Mouse (Mus musculus): ENCODE data around the gene Odc1. TPM values are rescaled to one million over a fixed set of nuclear protein-coding genes. Genes with fewer than 3 reads are reported as not detected.

The Odc1 gene
- total and polyA plus RNA-seq, 2 experiments from 2014 or later = 102 to 181 TPM

GRCm38 (mm10) chr12:17552420-17552819 lies 7.8 kb downstream of the Odc1 start:
- DNase-seq (ENCODE audit: low spot score) (no peak), ATAC-seq (ENCODE audit: low FRiP score) (no peak)
- H3K4me3 ChIP-seq (ENCODE audit: low read depth, low read length) = no peak overlapping the region
- 75% methylated on average over 3 of the region's 3 CpGs for WGBS
- no peaks in the 10 kb centered on the region for H3K27me3 ChIP-seq (ENCODE audit: insufficient read depth, low read length)
- no peak overlapping the region for H3K4me2 ChIP-seq (ENCODE audit: low read depth, low read length, poor library complexity, severe bottlenecking)
- TF ChIP-seq CTCF (IDR thresholded peaks at IDR 0.05) = no peak
- no peak overlapping the region for H3K27ac ChIP-seq (ENCODE audit: low read depth, low read length)
- no peaks in the 10 kb centered on the region for H3K9me3 ChIP-seq (ENCODE audit: low read length)
- H3K9ac ChIP-seq (replicated peaks; ENCODE audit: low read length, poor library complexity, severe bottlenecking) = no peak overlapping the region
- H3K36me3 ChIP-seq (ENCODE audit: insufficient read depth, low read length) = peaks cover 21% of the 10 kb centered on the region
- no peaks in the 10 kb centered on the region; the same call in 1 of the 2 replicates for H3K4me1 ChIP-seq (ENCODE audit: insufficient read depth, low read length)

GRCm38 (mm10) chr12:17552949-17553348 lies 8.4 kb downstream of the Odc1 start:
- Histone ChIP-seq H3K27me3 (ENCODE audit: insufficient read depth, low read length) (no peaks in the 10 kb centered on the region), H3K4me2 (ENCODE audit: low read depth, low read length, poor library complexity, severe bottlenecking) (no peak overlapping the region), H3K9ac (replicated peaks; ENCODE audit: low read length, poor library complexity, severe bottlenecking) (no peak overlapping the region), H3K27ac (ENCODE audit: low read depth, low read length) (no peak overlapping the region), H3K4me3 (ENCODE audit: low read depth, low read length) (no peak overlapping the region), H3K4me1 (ENCODE audit: insufficient read depth, low read length) (peaks cover under 1% of the 10 kb centered on the region; the same call in 1 of the 2 replicates), H3K9me3 (ENCODE audit: low read length) (no peaks in the 10 kb centered on the region), H3K36me3 (ENCODE audit: insufficient read depth, low read length) (peaks cover 21% of the 10 kb centered on the region)
- TF ChIP-seq CTCF (IDR thresholded peaks at IDR 0.05) = no peak
- ATAC-seq (ENCODE audit: low FRiP score) = no peak
- WGBS = 81% methylated on average over 2 of the region's 2 CpGs
- no peak for DNase-seq (ENCODE audit: low spot score)

- peaks cover 4% of the 10 kb centered on the region; the same call in 1 of the 2 replicates for H3K4me1 ChIP-seq (ENCODE audit: insufficient read depth, low read length)
- H3K27ac ChIP-seq (ENCODE audit: low read depth, low read length) = no peak overlapping the region
- peaks cover 17% of the 10 kb centered on the region for H3K36me3 ChIP-seq (ENCODE audit: insufficient read depth, low read length)
- no peaks in the 10 kb centered on the region for H3K27me3 ChIP-seq (ENCODE audit: insufficient read depth, low read length)
- no peaks in the 10 kb centered on the region for H3K9me3 ChIP-seq (ENCODE audit: low read length)
- H3K9ac ChIP-seq (replicated peaks; ENCODE audit: low read length, poor library complexity, severe bottlenecking) = no peak overlapping the region
- H3K4me3 ChIP-seq (ENCODE audit: low read depth, low read length) = no peak overlapping the region
- no peak for DNase-seq (ENCODE audit: low spot score)
- whole genome bisulfite sequencing = 75% methylated on average over 5 of the region's 5 CpGs
- no peak for ATAC-seq (ENCODE audit: low FRiP score)
- no peak for TF ChIP-seq CTCF (IDR thresholded peaks at IDR 0.05)
- no peak overlapping the region for H3K4me2 ChIP-seq (ENCODE audit: low read depth, low read length, poor library complexity, severe bottlenecking)
Measured at GRCm38 (mm10) chr12:17553627-17554026, 9.0 kb downstream of the Odc1 start.

- H3K27ac ChIP-seq (ENCODE audit: low read depth, low read length) = no peak overlapping the region
- WGBS = 35% methylated on average over 15 of the region's 15 CpGs
- no peaks in the 10 kb centered on the region for H3K9me3 ChIP-seq (ENCODE audit: low read length)
- ATAC-seq (ENCODE audit: low FRiP score) (peak; percentile 12; the same call in 1 of the 2 replicates), DNase-seq (ENCODE audit: low spot score) (peak; percentile 93)
- no peak overlapping the region for H3K4me2 ChIP-seq (ENCODE audit: low read depth, low read length, poor library complexity, severe bottlenecking)
- H3K4me1 ChIP-seq (ENCODE audit: insufficient read depth, low read length) = peaks cover 4% of the 10 kb centered on the region; the same call in 1 of the 2 replicates
- H3K4me3 ChIP-seq (ENCODE audit: low read depth, low read length) = no peak overlapping the region
- peaks cover 14% of the 10 kb centered on the region for H3K36me3 ChIP-seq (ENCODE audit: insufficient read depth, low read length)
- TF ChIP-seq CTCF (IDR thresholded peaks at IDR 0.05) = peak; percentile 90
- H3K27me3 ChIP-seq (ENCODE audit: insufficient read depth, low read length) = no peaks in the 10 kb centered on the region
- H3K9ac ChIP-seq (replicated peaks; ENCODE audit: low read length, poor library complexity, severe bottlenecking) = no peak overlapping the region
Measured at GRCm38 (mm10) chr12:17554200-17554951, 9.8 kb downstream of the Odc1 start.

- H3K4me1 ChIP-seq (ENCODE audit: insufficient read depth, low read length) = peaks cover 4% of the 10 kb centered on the region; the same call in 1 of the 2 replicates
- H3K27ac ChIP-seq (ENCODE audit: low read depth, low read length) = 0 out of 2 replicates have a peak overlapping the region, but pooled peaks have one; percentile 43
- WGBS = 20% methylated on average over 21 of the region's 21 CpGs
- ATAC-seq (ENCODE audit: low FRiP score) (peak; percentile 84), DNase-seq (ENCODE audit: low spot score) (peak; percentile 94)
- H3K9me3 ChIP-seq (ENCODE audit: low read length) = no peaks in the 10 kb centered on the region
- no peak overlapping the region for H3K9ac ChIP-seq (replicated peaks; ENCODE audit: low read length, poor library complexity, severe bottlenecking)
- no peaks in the 10 kb centered on the region for H3K27me3 ChIP-seq (ENCODE audit: insufficient read depth, low read length)
- TF ChIP-seq CTCF (IDR thresholded peaks at IDR 0.05) = peak; percentile 98
- peak overlapping the region; percentile 36 for H3K4me2 ChIP-seq (ENCODE audit: low read depth, low read length, poor library complexity, severe bottlenecking)
- peaks cover 4% of the 10 kb centered on the region; the same call in 1 of the 2 replicates for H3K36me3 ChIP-seq (ENCODE audit: insufficient read depth, low read length)
- peak overlapping the region; percentile 16; the same call in 1 of the 2 replicates for H3K4me3 ChIP-seq (ENCODE audit: low read depth, low read length)
Measured at GRCm38 (mm10) chr12:17556430-17557343, 12.1 kb downstream of the Odc1 start.
